Mouse (Mus musculus) midbrain, embryonic 14.5 days (tissue): ENCODE results near the gene Aldh1b1. TPM values are rescaled to one million over a fixed set of nuclear protein-coding genes. Genes with fewer than 3 reads are reported as not detected.

Experiments used
- ATAC-seq: fragments of 200-750 bp; cut with Nextera tagmentation; 2 replicates; pipeline ENCODE4 v1.8.0; 2017; ENCODE audit warnings: moderate number of reproducible peaks, moderate library complexity; ENCODE audit not compliant: low FRiP score, low TSS enrichment
- DNase-seq: peaks from one replicate; pipeline ENCODE4 v3.0.0-alpha.2; 2015
- H3K27ac ChIP-seq: fragments of 300-500 bp; sonication (generic); replicated peaks from 2 replicates; pipeline ENCODE4 v1.5.1; 2014; ENCODE audit warnings: mild to moderate bottlenecking, low read depth, low read length, moderate library complexity
- H3K27me3 ChIP-seq: fragments of 300-500 bp; sonication (generic); 2 replicates; pipeline ENCODE4 v1.6.1; 2014; ENCODE audit warnings: low read length, control low read depth, mixed read lengths; ENCODE audit not compliant: control insufficient read depth, insufficient read depth
- H3K36me3 ChIP-seq: fragments of 300-500 bp; sonication (generic); 2 replicates; pipeline ENCODE4 v1.6.1; 2014; ENCODE audit warnings: low read length, control low read depth; ENCODE audit not compliant: control insufficient read depth, insufficient read depth
- H3K4me1 ChIP-seq: fragments of 300-500 bp; sonication (generic); 2 replicates; pipeline ENCODE4 v1.6.1; 2014; ENCODE audit warnings: mild to moderate bottlenecking, antibody characterized with exemption, low read length, control low read depth; ENCODE audit not compliant: control insufficient read depth, insufficient read depth
- H3K4me2 ChIP-seq: fragments of 300-500 bp; sonication (generic); 2 replicates; pipeline ENCODE4 v1.6.1; 2014; ENCODE audit warnings: mild to moderate bottlenecking, low read length, moderate library complexity
- H3K4me3 ChIP-seq: fragments of 300-500 bp; sonication (generic); replicated peaks from 2 replicates; pipeline ENCODE4 v1.5.1; 2014; ENCODE audit warnings: low read depth, low read length
- H3K9ac ChIP-seq: fragments of 300-500 bp; sonication (generic); replicated peaks from 2 replicates; pipeline ENCODE4 v1.6.1; 2014; ENCODE audit warnings: mild to moderate bottlenecking, low read length, moderate library complexity
- H3K9me3 ChIP-seq: fragments of 300-500 bp; sonication (generic); 2 replicates; pipeline ENCODE4 v1.6.1; 2016; ENCODE audit warnings: low read length, control low read depth, mixed read lengths; ENCODE audit not compliant: control insufficient read depth
- WGBS: fragments of 180-500 bp; shearing (Covaris S2); extraction: QIAGEN DNeasy Blood & Tissue Kit; methylation state at CpG from one replicate; pipeline ENCODE4 v1.1.7; 2014; 5-methylcytosine and 5-hydroxymethylcytosine counted together
- polyA plus RNA-seq: library from polyadenylated mRNA; unstranded; fragments of >200 nt; fragmentation: Nextera tagmentation; extraction: Ambion mirVana; gene quantifications from 2 replicates; pipeline ENCODE4 v1.2.1, GENCODE M21; 2014

Aldh1b1 gene
- polyA plus RNA-seq, 1 experiment from 2014 or later = 15.2 TPM

GRCm38 (mm10) chr4:45762600-45762999, 36.2 kb upstream of the Aldh1b1 start:
- Histone ChIP-seq H3K4me2 (no peak overlapping the region), H3K9ac (no peak overlapping the region), H3K27ac (no peak overlapping the region), H3K27me3 (peaks cover 17% of the 10 kb centered on the region), H3K9me3 (no peaks in the 10 kb centered on the region), H3K36me3 (no peaks in the 10 kb centered on the region), H3K4me1 (peaks cover 40% of the 10 kb centered on the region), H3K4me3 (no peak overlapping the region)
- ATAC-seq (no peak), DNase-seq (no peak)
- WGBS = 88% methylated on average over 4 of the region's 4 CpGs

- peak; percentile 41; the same call in 1 of the 2 replicates for ATAC-seq
- 4% methylated on average over 18 of the region's 18 CpGs for WGBS
Observed at GRCm38 (mm10) chr4:45763288-45764140, 35.3 kb upstream of the Aldh1b1 start.

GRCm38 (mm10) chr4:45764141-45764494, 34.7 kb upstream of the Aldh1b1 start:
- ATAC-seq (no peak), DNase-seq (no peak)
- Histone ChIP-seq H3K36me3 (no peaks in the 10 kb centered on the region), H3K4me1 (peaks cover 53% of the 10 kb centered on the region), H3K27me3 (peaks cover 30% of the 10 kb centered on the region), H3K9me3 (no peaks in the 10 kb centered on the region), H3K4me2 (peak overlapping the region; percentile 32), H3K9ac (peak overlapping the region; percentile 24; the same call in 1 of the 2 replicates), H3K4me3 (no peak overlapping the region), H3K27ac (peak overlapping the region; percentile 80)
- WGBS = 6% methylated on average over 10 of the region's 10 CpGs

More at GRCm38 (mm10) chr4:45763288-45764140, 35.3 kb upstream of the Aldh1b1 start:
- H3K9ac ChIP-seq = peak overlapping the region; percentile 24; the same call in 1 of the 2 replicates
- H3K27me3 ChIP-seq = peaks cover 25% of the 10 kb centered on the region
- H3K4me1 ChIP-seq = peaks cover 48% of the 10 kb centered on the region
- no peaks in the 10 kb centered on the region for H3K9me3 ChIP-seq
- H3K4me2 ChIP-seq = peak overlapping the region; percentile 32
- peak; percentile 82 for DNase-seq
- no peak overlapping the region for H3K4me3 ChIP-seq
- H3K36me3 ChIP-seq = no peaks in the 10 kb centered on the region
- peak overlapping the region; percentile 80 for H3K27ac ChIP-seq

DNA sequence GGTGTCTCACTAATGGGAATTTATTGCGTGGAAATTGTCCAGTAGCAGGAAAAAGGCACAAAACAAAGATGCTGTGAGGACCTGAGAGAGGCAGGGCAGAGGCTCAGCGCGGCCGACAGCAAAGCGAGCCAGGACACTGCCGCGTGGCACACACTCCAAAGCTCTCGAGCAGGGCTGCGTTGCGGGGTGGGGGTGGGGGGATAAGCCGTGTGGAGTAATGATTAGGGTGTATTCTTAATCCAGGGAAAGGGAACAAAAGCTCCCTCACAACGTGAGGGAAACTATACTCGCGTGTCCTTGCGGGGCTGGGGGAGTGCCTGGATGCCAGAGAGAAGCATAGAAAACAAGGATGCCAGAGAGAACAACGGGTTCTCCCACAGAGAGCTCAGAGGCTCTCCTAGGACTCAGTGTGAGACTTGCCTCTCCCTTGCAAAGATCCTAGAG, 33.7 kb upstream of the Aldh1b1 start:
- WGBS = under 1% methylated on average over 16 of the region's 16 CpGs
- H3K27me3 ChIP-seq = peaks cover 30% of the 10 kb centered on the region
- peak overlapping the region; percentile 80 for H3K27ac ChIP-seq
- H3K4me1 ChIP-seq = peaks cover 62% of the 10 kb centered on the region
- H3K36me3 ChIP-seq = no peaks in the 10 kb centered on the region
- no peaks in the 10 kb centered on the region for H3K9me3 ChIP-seq
- H3K4me3 ChIP-seq = no peak overlapping the region
- DNase-seq (peak; percentile 64), ATAC-seq (no peak)
- H3K9ac ChIP-seq = peak overlapping the region; percentile 36
- peak overlapping the region; percentile 45 for H3K4me2 ChIP-seq

DNA sequence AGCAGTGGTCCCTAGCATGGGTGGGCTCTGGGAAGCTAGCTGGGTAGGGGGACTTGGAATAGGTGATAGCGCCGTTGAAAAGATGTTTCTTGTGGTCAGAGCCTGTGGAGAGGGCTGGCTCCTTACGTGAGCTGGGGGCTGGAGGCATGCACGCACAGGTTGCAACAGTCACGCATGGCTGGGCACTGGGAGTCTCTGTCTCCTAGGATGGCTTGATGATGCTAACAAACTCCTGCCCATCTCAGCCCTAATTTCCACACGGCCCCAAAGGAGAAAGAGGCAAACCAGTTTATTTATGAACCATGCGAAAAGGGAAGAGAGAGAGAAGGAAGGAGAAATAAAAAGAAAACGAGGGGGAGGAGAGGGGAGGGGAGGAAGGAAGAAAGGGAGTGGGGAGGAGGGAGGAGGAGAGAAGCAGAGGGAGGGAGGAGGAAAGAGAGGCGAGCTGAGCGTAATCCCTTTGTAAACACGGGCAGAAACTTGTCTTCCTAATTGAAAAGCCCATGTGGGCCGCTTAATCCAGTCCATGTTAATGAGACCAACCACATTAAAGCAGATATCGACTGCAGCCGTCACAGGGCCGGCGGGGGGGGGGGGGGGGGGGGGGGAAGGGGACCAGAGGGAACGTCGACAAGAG, 33.1 kb upstream of the Aldh1b1 start:
- H3K4me1 ChIP-seq = peaks cover 67% of the 10 kb centered on the region
- ATAC-seq (peak; percentile 37; the same call in 1 of the 2 replicates), DNase-seq (peak; percentile 76)
- 2% methylated on average over 16 of the region's 18 CpGs for WGBS
- no peak overlapping the region for H3K4me3 ChIP-seq
- no peaks in the 10 kb centered on the region for H3K36me3 ChIP-seq
- peak overlapping the region; percentile 45 for H3K4me2 ChIP-seq
- no peaks in the 10 kb centered on the region for H3K9me3 ChIP-seq
- H3K27ac ChIP-seq = peak overlapping the region; percentile 80
- H3K27me3 ChIP-seq = peaks cover 25% of the 10 kb centered on the region
- H3K9ac ChIP-seq = peak overlapping the region; percentile 36

- Histone ChIP-seq H3K4me2 (no peak overlapping the region), H3K36me3 (no peaks in the 10 kb centered on the region), H3K4me3 (no peak overlapping the region), H3K27ac (no peak overlapping the region), H3K27me3 (peaks cover 23% of the 10 kb centered on the region), H3K9ac (no peak overlapping the region), H3K9me3 (no peaks in the 10 kb centered on the region), H3K4me1 (peaks cover 78% of the 10 kb centered on the region)
- WGBS = 63% methylated on average over 7 of the region's 7 CpGs
- DNase-seq = no peak
- no peak for ATAC-seq
Observed at GRCm38 (mm10) chr4:45766774-45767173, 32.0 kb upstream of the Aldh1b1 start.

DNA sequence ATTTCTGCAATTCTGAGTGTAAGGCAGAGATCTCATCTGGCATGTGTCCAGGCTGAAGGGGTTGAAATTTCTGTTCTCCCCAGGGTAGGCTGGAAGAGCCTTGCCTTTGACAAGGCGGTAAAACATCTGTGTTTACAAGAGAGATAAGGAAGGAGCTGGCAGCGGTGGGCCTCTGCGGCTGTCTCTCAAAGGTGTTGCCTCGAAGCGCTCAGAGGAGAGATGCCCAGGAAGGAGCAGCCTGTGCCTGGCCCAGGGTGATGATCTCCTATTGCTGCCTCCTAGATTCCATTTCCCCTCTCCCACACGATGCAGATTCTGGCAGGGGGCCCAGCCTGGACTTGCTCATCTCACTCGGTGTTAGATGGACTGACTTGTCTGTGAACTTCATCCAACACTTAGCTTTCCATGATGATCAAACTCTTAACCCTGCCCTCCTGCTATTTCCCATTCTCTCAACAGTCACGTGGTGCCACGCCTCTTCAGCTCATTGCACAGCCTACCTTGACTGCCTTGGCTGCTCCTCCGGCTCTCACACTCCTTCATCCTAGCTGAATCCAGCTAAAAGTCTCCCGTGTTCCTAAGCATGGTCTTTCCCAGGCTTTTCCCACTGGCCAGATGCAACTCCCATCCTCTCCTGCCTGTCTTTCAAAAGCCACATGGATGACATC, 30.8 kb upstream of the Aldh1b1 start:
- H3K27ac ChIP-seq = 0 out of 2 replicates have a peak overlapping the region, but pooled peaks have one; percentile 13

GRCm38 (mm10) chr4:45769141-45769540, 29.7 kb upstream of the Aldh1b1 start:
- 38% methylated on average over 10 of the region's 10 CpGs for WGBS
- H3K4me1 ChIP-seq = peaks cover 68% of the 10 kb centered on the region

More for the DNA sequence above, 30.8 kb upstream of the Aldh1b1 start:
- ATAC-seq (no peak), DNase-seq (no peak)
- no peaks in the 10 kb centered on the region for H3K9me3 ChIP-seq
- H3K36me3 ChIP-seq = no peaks in the 10 kb centered on the region
- peaks cover 79% of the 10 kb centered on the region for H3K4me1 ChIP-seq
- H3K4me3 ChIP-seq = no peak overlapping the region
- 56% methylated on average over 11 of the region's 11 CpGs for WGBS
- H3K27me3 ChIP-seq = peaks cover 18% of the 10 kb centered on the region; the same call in 1 of the 2 replicates
- H3K9ac ChIP-seq = no peak overlapping the region
- no peak overlapping the region for H3K4me2 ChIP-seq

More at GRCm38 (mm10) chr4:45769141-45769540, 29.7 kb upstream of the Aldh1b1 start:
- Histone ChIP-seq H3K4me2 (no peak overlapping the region), H3K27me3 (peaks cover 15% of the 10 kb centered on the region; the same call in 1 of the 2 replicates), H3K4me3 (no peak overlapping the region), H3K9ac (no peak overlapping the region), H3K36me3 (no peaks in the 10 kb centered on the region), H3K27ac (peak overlapping the region; percentile 41; the same call in 1 of the 2 replicates), H3K9me3 (no peaks in the 10 kb centered on the region)
- DNase-seq (no peak), ATAC-seq (no peak)
